Mouse (Mus musculus) stomach, embryonic 15.5 days (tissue): ENCODE data around the gene Zfp367. TPM values are rescaled to one million over a fixed set of nuclear protein-coding genes. Genes with fewer than 3 reads are reported as not detected.

Source experiments
- ATAC-seq: fragments of 200-750 bp; cut with Nextera tagmentation; 2 replicates; pipeline ENCODE4 v1.8.0; 2017; ENCODE audit warnings: low read depth, moderate number of reproducible peaks, moderate TSS enrichment; ENCODE audit not compliant: insufficient read depth, low FRiP score
- H3K27ac ChIP-seq: fragments of 300-500 bp; sonication (generic); 2 replicates; pipeline ENCODE4 v1.5.1; 2015; ENCODE audit warnings: mild to moderate bottlenecking, inconsistent platforms
- H3K27me3 ChIP-seq: fragments of 300-500 bp; sonication (generic); replicated peaks from 2 replicates; pipeline ENCODE4 v1.6.1; 2015; ENCODE audit warnings: inconsistent platforms
- H3K36me3 ChIP-seq: fragments of 300-500 bp; sonication (generic); 2 replicates; pipeline ENCODE4 v1.6.1; 2015; ENCODE audit warnings: inconsistent platforms
- H3K4me1 ChIP-seq: fragments of 300-500 bp; sonication (generic); 2 replicates; pipeline ENCODE4 v1.6.1; 2015; ENCODE audit warnings: inconsistent platforms
- H3K4me2 ChIP-seq: fragments of 300-500 bp; sonication (generic); 2 replicates; pipeline ENCODE4 v1.6.1; 2015; ENCODE audit warnings: mild to moderate bottlenecking, inconsistent platforms
- H3K4me3 ChIP-seq: fragments of 300-500 bp; sonication (generic); replicated peaks from 2 replicates; pipeline ENCODE4 v1.5.1; 2015; ENCODE audit warnings: inconsistent platforms
- H3K9ac ChIP-seq: fragments of 300-500 bp; sonication (generic); 2 replicates; pipeline ENCODE4 v1.6.1; 2015; ENCODE audit warnings: inconsistent platforms
- H3K9me3 ChIP-seq: fragments of 300-500 bp; sonication (generic); 2 replicates; pipeline ENCODE4 v1.6.1; 2016; ENCODE audit warnings: inconsistent platforms
- WGBS: fragments of 180-500 bp; shearing (Covaris S2); methylation state at CpG from one replicate; pipeline ENCODE4 v1.1.7; 2015; 5-methylcytosine and 5-hydroxymethylcytosine counted together
- polyA plus RNA-seq: library from polyadenylated mRNA; unstranded; fragments of >200 nt; fragmentation: Nextera tagmentation; extraction: Ambion mirVana; gene quantifications from 2 replicates; pipeline ENCODE4 v1.2.1, GENCODE M21; 2015

Gene Zfp367
- polyA plus RNA-seq, 1 experiment from 2014 or later = 23.9 TPM

DNA sequence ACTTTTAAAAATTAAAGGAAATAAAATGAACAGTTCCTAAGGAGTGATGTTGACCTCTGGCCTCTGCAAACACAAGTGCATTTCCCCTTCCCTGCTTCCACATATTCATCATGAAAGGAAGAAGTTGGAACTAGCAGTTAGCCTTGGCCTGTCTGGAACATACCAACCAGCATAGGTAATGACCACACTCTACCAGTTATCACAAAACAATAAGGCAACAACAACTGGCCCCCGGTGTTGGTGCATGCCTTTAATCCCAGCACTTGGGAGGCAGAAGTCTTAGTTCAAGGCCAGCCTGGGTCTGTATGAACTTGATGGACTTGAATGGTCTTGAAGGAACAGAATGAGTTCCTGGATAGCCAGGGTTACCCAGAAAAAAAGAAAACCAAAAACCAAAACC, 42.6 kb downstream of the Zfp367 start:
- 95% methylated on average over 1 of the region's 1 CpGs for WGBS
- H3K36me3 ChIP-seq = no peaks in the 10 kb centered on the region
- H3K27me3 ChIP-seq = no peaks in the 10 kb centered on the region
- no peaks in the 10 kb centered on the region; the same call in 1 of the 2 replicates for H3K4me1 ChIP-seq
- ATAC-seq = no peak
- no peak overlapping the region for H3K27ac ChIP-seq
- H3K4me3 ChIP-seq = no peak overlapping the region
- H3K4me2 ChIP-seq = no peak overlapping the region
- H3K9me3 ChIP-seq = no peaks in the 10 kb centered on the region
- H3K9ac ChIP-seq = no peak overlapping the region

DNA sequence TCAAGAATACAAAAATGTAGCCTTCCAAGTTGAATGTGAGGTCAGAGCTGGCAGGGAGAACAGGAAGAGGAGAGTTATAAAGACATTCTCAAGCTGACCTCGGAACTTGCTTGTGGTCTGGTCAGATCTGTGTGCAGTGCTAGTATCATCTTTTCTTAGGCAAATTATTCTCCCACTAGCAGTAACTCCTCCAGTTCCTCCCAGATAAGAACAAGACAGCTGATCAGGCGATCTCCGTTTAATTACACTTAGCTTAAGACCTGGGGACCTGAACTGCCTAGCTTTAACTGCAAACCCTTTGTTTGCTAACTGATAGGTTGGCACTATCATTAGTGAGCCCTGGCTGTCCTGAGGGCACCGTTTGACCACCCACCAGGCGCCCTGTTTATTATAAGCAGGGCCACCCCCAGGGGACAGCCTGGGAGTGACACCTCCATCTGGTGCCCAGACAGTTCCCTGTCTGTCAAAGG, 44.6 kb downstream of the Zfp367 start:
- Histone ChIP-seq H3K27me3 (no peaks in the 10 kb centered on the region), H3K9ac (no peak overlapping the region), H3K36me3 (no peaks in the 10 kb centered on the region; the same call in 1 of the 2 replicates), H3K4me2 (no peak overlapping the region), H3K9me3 (no peaks in the 10 kb centered on the region), H3K4me1 (no peaks in the 10 kb centered on the region; the same call in 1 of the 2 replicates), H3K27ac (no peak overlapping the region), H3K4me3 (no peak overlapping the region)
- ATAC-seq = no peak
- WGBS = 27% methylated on average over 5 of the region's 5 CpGs

DNA sequence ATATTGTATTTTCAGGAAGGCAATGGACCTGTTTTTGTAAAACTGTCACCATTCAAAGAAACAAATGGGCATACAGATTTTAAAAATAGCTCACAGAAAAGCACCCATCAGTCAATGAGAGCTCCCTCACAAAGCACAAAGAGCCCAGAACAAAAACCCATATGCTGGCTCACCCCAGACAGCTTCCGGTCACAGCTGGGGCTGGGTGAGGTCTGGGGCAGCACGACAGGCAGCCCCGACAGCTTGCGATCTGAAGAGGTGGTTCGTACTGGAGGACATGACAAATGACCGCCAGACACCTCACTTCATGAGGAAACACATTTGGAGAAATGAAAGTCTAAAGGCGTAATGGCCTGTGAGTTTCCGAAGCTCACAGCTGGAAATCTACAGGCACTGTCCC, 45.5 kb downstream of the Zfp367 start:
- WGBS = 21% methylated on average over 8 of the region's 8 CpGs

DNA sequence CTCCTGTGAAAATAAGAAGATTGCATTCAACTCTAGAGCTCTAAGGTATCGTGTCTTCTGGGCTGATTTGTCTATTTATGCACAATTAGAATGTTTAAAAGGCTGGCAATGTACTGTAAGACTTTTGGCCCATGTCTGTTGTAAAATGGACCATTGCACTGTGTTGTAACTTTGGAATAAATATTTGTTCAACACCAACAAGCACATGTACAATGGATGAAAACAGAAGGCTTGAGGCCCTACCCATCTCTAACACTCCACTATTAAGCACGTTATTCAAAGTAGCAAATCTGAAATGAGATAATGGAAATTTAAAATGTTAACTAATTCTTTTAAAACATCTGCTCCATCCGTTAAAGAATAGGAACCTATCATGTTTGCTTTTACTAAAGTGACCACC, 45.9 kb downstream of the Zfp367 start:
- Histone ChIP-seq H3K27me3 (no peaks in the 10 kb centered on the region), H3K9me3 (no peaks in the 10 kb centered on the region), H3K9ac (no peak overlapping the region), H3K27ac (no peak overlapping the region), H3K4me1 (no peaks in the 10 kb centered on the region; the same call in 1 of the 2 replicates), H3K4me2 (no peak overlapping the region), H3K4me3 (no peak overlapping the region), H3K36me3 (no peaks in the 10 kb centered on the region; the same call in 1 of the 2 replicates)
- no peak for ATAC-seq
- whole genome bisulfite sequencing = 47% methylated on average over 3 of the region's 3 CpGs

More for the DNA sequence above, 45.5 kb downstream of the Zfp367 start:
- H3K4me2 ChIP-seq = no peak overlapping the region
- H3K9me3 ChIP-seq = no peaks in the 10 kb centered on the region
- no peaks in the 10 kb centered on the region; the same call in 1 of the 2 replicates for H3K4me1 ChIP-seq
- ATAC-seq = no peak
- no peaks in the 10 kb centered on the region for H3K27me3 ChIP-seq
- H3K9ac ChIP-seq = no peak overlapping the region
- H3K36me3 ChIP-seq = no peaks in the 10 kb centered on the region; the same call in 1 of the 2 replicates
- no peak overlapping the region for H3K27ac ChIP-seq
- no peak overlapping the region for H3K4me3 ChIP-seq

DNA sequence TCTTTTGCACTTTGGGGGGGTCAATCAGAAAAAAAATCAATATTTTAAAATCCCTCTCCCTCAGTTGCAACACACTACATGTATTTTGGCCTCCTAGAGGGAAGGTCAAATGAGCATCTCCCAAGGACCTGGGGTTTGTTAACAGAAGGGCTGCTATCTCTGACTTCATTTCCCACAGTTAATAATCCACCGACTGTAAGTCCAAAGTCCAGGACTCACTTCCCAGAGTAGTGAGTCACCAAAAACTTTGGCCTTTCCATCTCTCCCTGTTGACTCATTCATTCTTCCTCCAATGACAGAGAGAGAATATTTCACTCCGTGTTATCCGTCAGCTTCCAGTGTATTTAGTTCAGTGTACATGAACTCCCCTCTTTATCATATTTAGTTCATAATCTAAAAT, 47.3 kb downstream of the Zfp367 start:
- 58% methylated on average over 3 of the region's 3 CpGs for WGBS
- H3K9ac ChIP-seq = no peak overlapping the region
- no peaks in the 10 kb centered on the region; the same call in 1 of the 2 replicates for H3K4me1 ChIP-seq
- H3K4me3 ChIP-seq = no peak overlapping the region
- no peaks in the 10 kb centered on the region for H3K9me3 ChIP-seq
- H3K4me2 ChIP-seq = no peak overlapping the region
- H3K27me3 ChIP-seq = no peaks in the 10 kb centered on the region
- H3K36me3 ChIP-seq = no peaks in the 10 kb centered on the region; the same call in 1 of the 2 replicates
- H3K27ac ChIP-seq = no peak overlapping the region
- peak; percentile 81 for ATAC-seq

DNA sequence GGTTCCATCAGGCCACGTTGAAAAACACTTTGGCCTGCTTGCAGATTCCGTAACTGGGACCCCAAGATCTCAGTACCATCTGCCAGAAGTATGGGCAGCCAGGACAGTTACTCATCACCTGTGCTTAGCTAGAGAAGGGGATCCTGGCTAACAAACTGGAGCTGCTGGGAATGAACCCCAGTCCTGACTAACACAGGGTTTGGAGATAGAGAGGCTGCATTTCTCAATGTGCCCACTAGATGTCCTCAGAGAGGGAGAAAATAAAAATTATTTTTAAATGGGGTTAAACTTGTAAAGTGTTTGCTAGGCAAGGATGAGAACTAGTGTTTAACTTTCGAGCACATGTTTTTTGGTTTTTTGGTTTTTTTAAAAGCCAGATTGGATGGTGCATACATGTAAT, 52.8 kb downstream of the Zfp367 start:
- no peaks in the 10 kb centered on the region for H3K27me3 ChIP-seq
- H3K27ac ChIP-seq = no peak overlapping the region
- WGBS = 61% methylated on average over 3 of the region's 3 CpGs
- H3K4me2 ChIP-seq = no peak overlapping the region
- H3K9ac ChIP-seq = no peak overlapping the region
- no peaks in the 10 kb centered on the region; the same call in 1 of the 2 replicates for H3K36me3 ChIP-seq
- no peaks in the 10 kb centered on the region for H3K9me3 ChIP-seq
- ATAC-seq = no peak
- no peaks in the 10 kb centered on the region for H3K4me1 ChIP-seq
- H3K4me3 ChIP-seq = no peak overlapping the region

DNA sequence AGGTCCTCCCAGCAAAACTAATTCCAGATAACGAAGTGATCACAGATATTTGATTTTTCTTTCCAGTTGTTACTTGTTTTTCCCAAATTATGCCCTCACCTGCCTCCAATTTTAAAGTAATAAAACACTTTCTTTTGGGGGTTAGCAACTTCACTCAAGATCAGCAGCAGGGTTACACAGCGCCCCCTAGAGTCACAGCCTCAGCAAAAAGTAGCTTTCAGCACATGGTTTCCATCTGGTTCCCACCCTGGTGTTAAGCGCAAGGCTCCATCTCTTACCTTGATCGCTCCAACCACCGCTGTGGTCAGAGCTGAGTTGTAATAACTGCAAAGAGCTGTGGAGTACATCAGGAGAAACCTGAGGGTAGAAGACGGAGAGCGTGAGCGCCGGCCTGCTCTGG, 54.0 kb downstream of the Zfp367 start:
- H3K27me3 ChIP-seq = no peaks in the 10 kb centered on the region
- no peak for ATAC-seq
- H3K4me2 ChIP-seq = no peak overlapping the region
- no peak overlapping the region for H3K27ac ChIP-seq
- no peaks in the 10 kb centered on the region; the same call in 1 of the 2 replicates for H3K36me3 ChIP-seq
- no peak overlapping the region for H3K4me3 ChIP-seq
- no peaks in the 10 kb centered on the region for H3K4me1 ChIP-seq
- no peaks in the 10 kb centered on the region for H3K9me3 ChIP-seq
- H3K9ac ChIP-seq = no peak overlapping the region
- WGBS = 76% methylated on average over 9 of the region's 9 CpGs

DNA sequence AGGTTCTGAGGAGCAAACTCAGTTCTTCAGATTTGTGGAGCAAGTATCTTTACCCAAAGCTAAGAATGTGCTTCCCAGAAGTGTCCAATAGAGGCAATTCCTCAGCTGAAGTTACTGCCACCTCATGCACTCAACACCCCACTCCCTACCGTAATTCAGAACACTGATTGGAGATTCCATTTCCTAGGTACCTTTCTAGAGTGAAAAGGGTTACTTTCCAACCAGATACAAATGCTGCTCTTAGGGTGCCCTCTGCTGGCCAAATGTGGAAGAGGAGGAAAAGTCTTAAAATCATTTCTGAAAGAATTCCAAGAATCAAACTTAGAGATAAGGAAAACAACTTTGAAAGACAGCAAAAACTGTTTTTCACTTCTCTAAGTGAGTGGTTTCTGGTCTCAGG, 59.7 kb downstream of the Zfp367 start:
- no peak for ATAC-seq
- H3K27ac ChIP-seq = no peak overlapping the region
- no peaks in the 10 kb centered on the region for H3K27me3 ChIP-seq
- no peak overlapping the region for H3K4me2 ChIP-seq
- H3K4me1 ChIP-seq = no peaks in the 10 kb centered on the region
- H3K9me3 ChIP-seq = no peaks in the 10 kb centered on the region
- H3K4me3 ChIP-seq = no peak overlapping the region
- H3K36me3 ChIP-seq = no peaks in the 10 kb centered on the region
- no peak overlapping the region for H3K9ac ChIP-seq
- 6% methylated on average over 1 of the region's 1 CpGs for WGBS

DNA sequence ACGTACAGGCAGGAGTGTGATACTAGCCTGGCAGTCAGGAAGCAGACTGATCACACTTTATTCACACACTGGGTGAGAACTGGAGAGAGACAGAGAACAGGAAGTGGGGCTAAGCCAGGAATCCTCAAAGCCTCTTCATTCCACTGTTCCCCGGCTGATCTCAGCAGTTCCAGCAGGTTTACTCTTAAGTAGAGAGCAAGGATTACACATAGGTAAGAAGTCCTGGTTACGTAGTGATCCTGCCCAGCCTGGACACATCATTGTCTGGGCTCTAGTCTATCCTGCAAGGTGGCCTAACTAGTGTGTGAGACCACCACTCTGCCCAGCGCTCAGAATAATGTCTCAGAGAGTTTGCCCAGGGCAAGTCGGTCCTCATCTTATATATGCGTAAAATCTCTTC, 60.2 kb downstream of the Zfp367 start:
- Histone ChIP-seq H3K4me2 (no peak overlapping the region), H3K4me3 (no peak overlapping the region), H3K27me3 (no peaks in the 10 kb centered on the region), H3K4me1 (no peaks in the 10 kb centered on the region), H3K9ac (no peak overlapping the region), H3K9me3 (no peaks in the 10 kb centered on the region), H3K36me3 (no peaks in the 10 kb centered on the region), H3K27ac (no peak overlapping the region)
- WGBS = 66% methylated on average over 6 of the region's 6 CpGs
- no peak for ATAC-seq

DNA sequence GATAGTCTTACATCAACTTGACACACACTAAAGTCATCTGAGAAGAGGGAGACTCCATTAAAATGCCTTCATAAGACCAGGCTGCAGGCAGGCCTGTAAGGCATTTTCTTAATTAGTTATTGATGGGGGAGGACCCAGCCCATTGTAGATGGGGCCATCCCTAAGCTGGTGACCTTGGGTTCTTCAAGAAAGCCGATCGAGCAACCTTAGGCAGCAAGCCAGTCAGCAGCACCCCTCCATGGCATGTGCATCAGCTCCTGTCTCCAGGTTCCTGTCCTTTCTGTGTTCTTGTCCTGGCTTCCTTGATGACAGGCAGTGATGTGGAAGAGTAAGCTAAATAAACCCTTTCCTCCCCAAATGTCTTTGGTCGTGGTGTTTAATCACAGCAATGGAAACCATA, 60.9 kb downstream of the Zfp367 start:
- no peak overlapping the region for H3K27ac ChIP-seq
- no peak overlapping the region for H3K9ac ChIP-seq
- WGBS = 61% methylated on average over 3 of the region's 3 CpGs
- no peak overlapping the region for H3K4me2 ChIP-seq
- H3K36me3 ChIP-seq = no peaks in the 10 kb centered on the region
- no peak overlapping the region for H3K4me3 ChIP-seq
- no peaks in the 10 kb centered on the region for H3K9me3 ChIP-seq
- ATAC-seq = no peak
- no peaks in the 10 kb centered on the region for H3K4me1 ChIP-seq
- H3K27me3 ChIP-seq = no peaks in the 10 kb centered on the region

DNA sequence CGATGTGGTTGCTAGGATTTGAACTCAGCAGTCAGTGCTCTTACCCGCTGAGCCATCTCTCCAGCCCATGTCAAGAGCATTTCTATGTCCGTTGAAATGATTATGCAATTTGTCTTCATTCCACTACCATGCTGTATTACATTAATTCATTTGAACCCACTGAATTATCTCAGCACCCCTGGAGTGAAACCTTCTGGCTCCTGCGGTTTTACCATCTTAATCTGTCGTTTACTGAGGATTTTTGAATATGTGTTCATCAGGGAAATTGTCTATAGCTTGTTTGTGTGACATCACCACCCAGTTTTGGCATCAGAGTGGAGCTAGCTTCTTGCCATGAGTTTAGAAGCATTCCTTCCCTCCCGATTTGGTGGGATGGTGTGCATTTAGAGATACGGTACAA, 62.0 kb downstream of the Zfp367 start:
- no peak overlapping the region for H3K4me2 ChIP-seq
- H3K9me3 ChIP-seq = no peaks in the 10 kb centered on the region
- H3K9ac ChIP-seq = no peak overlapping the region
- H3K36me3 ChIP-seq = no peaks in the 10 kb centered on the region
- H3K4me1 ChIP-seq = no peaks in the 10 kb centered on the region
- H3K27me3 ChIP-seq = no peaks in the 10 kb centered on the region
- H3K4me3 ChIP-seq = no peak overlapping the region
- H3K27ac ChIP-seq = no peak overlapping the region
- WGBS = 68% methylated on average over 7 of the region's 7 CpGs
- ATAC-seq = no peak

DNA sequence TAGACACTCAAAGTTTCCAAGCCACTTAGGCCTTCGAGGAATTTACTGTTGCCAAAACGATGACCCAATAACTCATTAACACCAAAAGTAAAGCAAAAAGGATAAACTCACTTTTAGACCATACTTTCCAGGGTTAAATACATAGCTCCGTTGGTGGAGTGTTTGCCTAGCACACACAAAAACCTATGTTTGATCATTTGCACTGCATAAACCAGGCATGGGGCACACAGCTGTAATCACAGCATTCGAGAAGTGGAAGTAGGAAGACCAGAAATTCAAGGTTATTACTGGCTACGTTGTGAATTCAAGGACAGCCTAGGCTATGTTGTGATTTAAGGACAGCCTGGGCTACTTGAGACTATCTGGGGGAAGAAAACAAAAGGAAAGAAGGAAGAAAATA, 62.7 kb downstream of the Zfp367 start:
- Histone ChIP-seq H3K4me1 (no peaks in the 10 kb centered on the region), H3K36me3 (no peaks in the 10 kb centered on the region), H3K27ac (no peak overlapping the region), H3K27me3 (no peaks in the 10 kb centered on the region), H3K4me3 (no peak overlapping the region), H3K4me2 (no peak overlapping the region), H3K9ac (no peak overlapping the region), H3K9me3 (no peaks in the 10 kb centered on the region)
- WGBS = 59% methylated on average over 5 of the region's 5 CpGs
- no peak for ATAC-seq

DNA sequence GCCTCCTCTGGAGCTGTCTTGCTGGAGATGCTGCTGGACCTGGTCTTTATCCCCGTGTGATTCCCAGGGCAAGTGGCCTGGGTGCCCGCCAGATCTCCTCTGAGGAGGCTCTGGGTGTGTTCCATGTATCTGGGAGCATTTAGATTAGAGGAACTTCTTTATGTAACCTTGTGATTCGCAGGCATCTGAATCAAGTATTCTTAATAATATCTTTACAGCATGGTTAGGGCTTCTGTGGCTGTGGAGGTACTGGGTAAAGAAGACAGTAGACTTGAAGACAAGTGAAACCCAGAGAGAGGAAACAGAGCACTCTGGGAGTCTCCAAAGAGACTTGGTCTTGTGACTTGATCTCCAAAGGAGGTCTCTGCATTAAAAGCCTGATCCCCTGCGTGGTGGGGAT, 63.9 kb downstream of the Zfp367 start, which contains the start of gene Hsd17b3:
Gene Hsd17b3 (minus strand): TSS at position 101 of the 400 bp plus-strand sequence.
- Histone ChIP-seq H3K4me1 (no peaks in the 10 kb centered on the region), H3K36me3 (no peaks in the 10 kb centered on the region), H3K9ac (no peak within 1 kb of the TSS), H3K9me3 (no peaks in the 10 kb centered on the region), H3K27me3 (no peaks in the 10 kb centered on the region), H3K27ac (no peak within 1 kb of the TSS), H3K4me2 (no peak within 1 kb of the TSS), H3K4me3 (no peak within 1 kb of the TSS)
- 77% methylated on average over 4 of the region's 4 CpGs for WGBS
- no peak for ATAC-seq
